Mouse (Mus musculus) heart, postnatal 25 days (tissue): ENCODE results near the gene Pde1a. TPM values are rescaled to one million over a fixed set of nuclear protein-coding genes. Genes with fewer than 3 reads are reported as not detected.
"Not testable (repeated sequence)": the region's sequence is repeated elsewhere in the genome, so short reads cannot be mapped to it uniquely, and the experiment has no call there.

Experiments used
- DNase-seq: peaks from one replicate; pipeline ENCODE4 v3.0.0; 2022; ENCODE audit warnings: low spot score
- intact Hi-C: fragments of 180-260 bp; cut with DNase I; formaldehyde crosslinking; loops from one replicate; pipeline ENCODE4 v1.15.1; 2025
- total RNA-seq, 2 experiments: library from RNA; stranded (reverse); gene quantifications; 2 replicates each; pipeline ENCODE4 v1.2.3; 2021

Gene Pde1a
- total RNA-seq, 2 experiments from 2014 or later, result 7.3 to 9.2 TPM

- intact Hi-C loops, result no loop called here
- no peak for DNase-seq
These were observed 272.4 kb downstream of the Pde1a start for GRCm38 (mm10) chr2:79856874-79857273.

DNA sequence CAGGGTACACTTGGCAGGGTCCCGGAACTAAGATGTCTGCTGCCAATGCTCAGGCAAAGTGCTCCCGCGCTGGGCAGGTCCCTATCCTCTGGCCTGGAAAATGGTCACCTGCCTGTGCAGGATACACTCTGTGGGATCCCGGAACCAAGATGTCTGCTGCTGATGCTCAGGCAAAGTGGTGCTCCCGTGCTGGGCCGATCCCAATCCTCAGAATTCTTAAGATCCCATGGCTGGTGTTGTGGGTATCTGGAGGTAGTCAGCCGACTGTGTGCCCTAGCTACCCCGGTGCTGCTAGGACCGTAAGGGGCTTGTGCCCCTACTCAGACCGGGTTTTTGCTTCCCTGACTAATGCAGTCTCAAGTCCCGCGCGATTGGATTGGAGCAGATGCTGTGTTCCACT, 281.9 kb downstream of the Pde1a start:
- DNase-seq, intact Hi-C loops: not testable (repeated sequence)

GRCm38 (mm10) chr2:79839513-79839912, 289.7 kb downstream of the Pde1a start:
- no peak for DNase-seq

GRCm38 (mm10) chr2:79839090-79839489, 290.2 kb downstream of the Pde1a start:
- intact Hi-C loops, result no loop called here
- no peak for DNase-seq

More at GRCm38 (mm10) chr2:79839513-79839912, 289.7 kb downstream of the Pde1a start:
- intact Hi-C loops, result no loop called here

DNA sequence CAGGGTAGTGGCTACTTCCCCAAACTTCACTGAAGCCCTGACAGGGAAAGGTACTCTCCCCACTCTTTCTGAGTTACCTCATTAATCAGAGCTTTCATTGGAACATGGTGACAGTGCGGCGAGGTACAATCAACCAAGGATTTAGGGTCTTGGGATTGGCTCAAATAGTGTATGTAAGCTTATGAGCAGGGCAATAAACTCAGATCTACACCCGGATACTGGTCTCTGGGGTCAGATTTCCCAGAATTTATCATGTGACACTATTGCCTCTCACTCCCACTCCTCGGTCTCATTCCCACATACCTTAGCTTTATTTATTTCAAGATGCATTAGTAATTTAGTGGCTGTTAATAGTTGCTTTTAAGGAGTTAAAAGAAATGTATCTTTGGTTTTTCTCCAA, 303.4 kb downstream of the Pde1a start:
- no peak for DNase-seq
- intact Hi-C loops, result no loop called here

DNA sequence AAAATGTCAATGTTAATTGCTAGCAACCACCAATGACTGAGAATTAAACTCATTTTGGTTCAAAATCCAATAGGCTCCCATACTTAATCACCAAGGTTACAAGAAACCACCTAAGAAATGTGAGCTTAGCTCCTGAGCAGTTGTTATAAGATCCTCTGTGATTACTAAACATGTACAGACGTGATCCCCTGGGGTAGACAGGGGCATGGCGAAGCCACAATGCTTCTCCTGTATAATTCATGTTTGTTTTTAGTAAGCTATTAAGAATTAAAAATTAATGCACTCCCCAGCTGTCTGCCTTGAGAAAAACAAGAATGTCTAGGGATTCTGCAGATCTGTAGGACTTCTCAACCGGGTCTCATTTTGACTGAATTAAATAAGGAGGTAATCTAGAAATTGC, 309.7 kb downstream of the Pde1a start:
- no peak for DNase-seq
- intact Hi-C loops, result no loop called here

- DNase-seq, result no peak
- intact Hi-C loops, result no loop called here
These were observed 313.4 kb downstream of the Pde1a start for GRCm38 (mm10) chr2:79815708-79816484.

- no peak for DNase-seq
- intact Hi-C loops, result no loop called here
These were observed 330.6 kb downstream of the Pde1a start for GRCm38 (mm10) chr2:79798627-79799026.

- no peak for DNase-seq
- intact Hi-C loops, result no loop called here
These were observed 331.8 kb downstream of the Pde1a start for GRCm38 (mm10) chr2:79797444-79797843.

DNA sequence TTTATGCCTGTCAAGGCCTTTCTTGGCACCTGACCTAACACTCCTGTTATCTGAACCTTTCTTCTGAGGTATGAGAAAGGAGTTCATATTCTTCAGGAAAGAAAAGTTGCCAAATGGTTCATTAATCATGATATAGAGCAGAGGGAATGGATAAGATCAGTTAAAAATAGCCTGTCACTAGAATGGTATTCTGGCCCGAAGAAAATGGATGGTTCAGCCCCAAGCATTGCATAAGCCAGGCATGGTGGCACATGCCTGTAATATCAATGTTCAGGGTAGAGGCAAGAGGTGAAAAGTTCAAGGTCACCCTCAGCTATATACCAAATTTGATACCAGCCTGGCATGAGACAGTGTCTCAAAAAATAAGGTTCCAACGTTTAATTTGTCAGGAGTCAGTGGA, 336.1 kb downstream of the Pde1a start:
- no peak for DNase-seq
- intact Hi-C loops, result no loop called here

DNA sequence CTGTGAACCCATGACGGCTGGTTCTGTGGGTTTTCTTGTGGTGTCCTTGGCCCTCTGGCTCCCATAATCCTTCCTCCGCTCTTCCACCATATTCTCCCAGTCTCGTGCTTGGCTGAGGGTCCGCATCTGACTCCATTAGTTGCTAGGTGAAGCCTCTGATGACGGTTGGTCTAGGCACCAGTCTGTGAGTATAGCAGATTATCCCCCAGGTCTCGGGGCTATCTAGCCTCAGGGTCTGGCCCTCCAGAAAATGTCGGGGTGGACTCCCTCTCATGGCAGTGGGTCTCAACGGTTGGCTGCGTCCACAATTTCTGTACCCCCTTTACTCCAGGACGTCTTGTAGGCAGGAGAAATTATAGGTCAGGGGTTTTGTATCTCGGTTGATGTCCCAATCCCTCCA, 342.8 kb downstream of the Pde1a start:
- intact Hi-C loops, result loop anchor here (10.0 kb wide), 1 partner anchor 478 kb away; no protein-coding TSS in a partner anchor
- DNase-seq, result no peak

GRCm38 (mm10) chr2:79785541-79786134, 343.6 kb downstream of the Pde1a start:
- no peak for DNase-seq
- intact Hi-C loops, result loop anchor here (10.0 kb wide), 1 partner anchor 479 kb away; no protein-coding TSS in a partner anchor

Other genes starting within 250 kb of the Pde1a start
- gene Prdx6b, start 163.0 kb upstream of the Pde1a start, total RNA-seq, result not detected
- gene Dnajc10, start 186.0 kb upstream of the Pde1a start, total RNA-seq, result 10 to 100 TPM; 31.9 to 34.1 TPM